Mouse (Mus musculus): ENCODE measurements around the gene St3gal3.

DNA sequence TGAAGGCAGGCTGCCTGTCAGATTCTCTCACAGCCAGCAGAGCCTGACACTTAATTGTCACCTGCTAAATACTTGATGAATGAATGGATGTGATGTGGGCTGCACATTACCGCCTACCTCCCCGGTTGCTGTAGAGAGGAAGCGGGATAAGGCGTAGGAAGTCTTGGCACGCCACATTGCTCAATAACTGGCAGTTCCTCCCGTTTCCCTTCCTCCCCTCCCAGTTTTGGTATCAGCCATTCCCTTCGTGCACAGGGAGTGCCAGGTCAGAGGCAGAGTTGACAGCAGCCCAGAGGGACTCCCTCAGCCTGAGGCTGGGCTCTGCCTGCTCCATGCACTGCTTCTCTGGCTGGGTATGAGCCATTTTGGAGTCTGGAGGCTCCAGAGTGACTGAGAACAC lies 152.0 kb downstream of the St3gal3 start:
- TF ChIP-seq CTCF (IDR thresholded peaks at IDR 0.05) = no peak
- TF ChIP-seq POLR2A (IDR thresholded peaks at IDR 0.05; ENCODE audit: insufficient read depth, low read depth, low read length) = no peak
- TF ChIP-seq EP300 (IDR thresholded peaks at IDR 0.05; ENCODE audit: insufficient read depth, low read depth, low read length) = no peak
